Mouse (Mus musculus) brain, embryonic 14.5 days (tissue): ENCODE data around the gene Ddx49.

ENCODE experiments used
- CTCF ChIP-seq: fragments of 200-500 bp; IDR thresholded peaks from 2 replicates; pipeline ENCODE4 v1.5.1; 2012; ENCODE audit warnings: inconsistent platforms, mild to moderate bottlenecking, moderate library complexity, borderline replicate concordance; ENCODE audit not compliant: insufficient read depth, insufficient read length; ENCODE audit errors: extremely low read depth
- POLR2A ChIP-seq: fragments of 200-500 bp; IDR thresholded peaks from 2 replicates; pipeline ENCODE4 v1.6.1; 2012; ENCODE audit warnings: mild to moderate bottlenecking, inconsistent platforms, borderline replicate concordance; ENCODE audit not compliant: poor library complexity, insufficient read depth, insufficient read length, severe bottlenecking; ENCODE audit errors: extremely low read depth

GRCm38 (mm10) chr8:70302901-70303300 is 612 bp upstream of the Ddx49 start:
- TF ChIP-seq POLR2A, result no peak
- no peak for TF ChIP-seq CTCF
